Mouse (Mus musculus): ENCODE measurements around the gene Trub1. TPM values are rescaled to one million over a fixed set of nuclear protein-coding genes. Genes with fewer than 3 reads are reported as not detected.

Gene Trub1
- polyA plus RNA-seq (2017; shearing (Covaris generic)), result 8.9 TPM

DNA sequence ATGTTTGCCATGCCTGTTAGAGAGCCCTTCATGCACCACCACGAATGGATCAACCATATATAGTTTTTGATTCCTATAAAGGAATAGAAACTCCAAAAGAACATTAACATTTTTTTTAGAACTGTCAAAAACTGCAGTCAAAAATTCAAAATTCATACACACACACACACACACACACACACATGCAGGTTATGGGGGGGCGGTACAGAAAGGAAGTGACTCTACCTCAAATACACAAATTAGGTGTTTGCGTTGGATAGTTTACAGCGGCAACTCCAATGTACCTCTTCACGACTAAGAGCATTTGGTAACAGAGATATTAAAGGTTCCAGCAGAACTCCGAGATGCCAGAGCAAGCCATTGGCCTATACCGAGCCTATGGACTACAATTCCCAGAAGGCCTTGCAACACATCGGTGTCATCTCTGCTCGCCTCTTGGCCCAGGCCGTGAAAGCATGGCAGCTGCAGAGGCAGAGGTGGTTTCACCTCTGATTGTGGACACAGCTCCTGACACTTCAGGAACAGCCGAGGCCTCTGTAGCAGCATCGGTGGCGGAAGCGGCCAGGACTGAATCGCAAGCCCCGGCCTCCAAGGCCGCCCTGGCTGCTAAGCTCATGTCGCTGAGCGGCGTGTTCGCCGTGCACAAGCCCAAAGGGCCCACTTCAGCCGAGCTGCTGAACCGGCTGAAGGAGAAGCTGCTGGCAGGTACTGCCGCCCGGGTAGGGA, at the start of gene Trub1:
Gene Trub1 (plus strand): TSS at position 421 of the 726 bp plus-strand sequence.

Other genes with a start within 250 kb of the Trub1 start
- 425 TPM for gene Ablim1, start 138.0 kb upstream of the Trub1 start, polyA plus RNA-seq (2017; shearing (Covaris generic))
- 20.9 TPM for gene Fam160b1, start 92.2 kb upstream of the Trub1 start, polyA plus RNA-seq (2017; shearing (Covaris generic))
- 2.1 TPM for gene Atrnl1, start 158.1 kb downstream of the Trub1 start, polyA plus RNA-seq (2017; shearing (Covaris generic))